Mouse (Mus musculus) 3134 (cell line): ENCODE measurements at regions not wholly inside any gene's neighbourhood (a gene's known extent, or its start where the extent isn't known, plus 50 kb on each side); places are given as distances from the start of the nearest gene placed in this dataset.

Source experiments
- DNase-seq: peaks from one replicate; pipeline ENCODE4 v3.0.0-alpha.2; 2011; ENCODE audit warnings: low spot score; ENCODE audit not compliant: insufficient read length; ENCODE audit errors: extremely low read depth

GRCm38 (mm10) chr15:25524189-25524588 is 98.1 kb upstream of the Myo10 start:
- no peak for DNase-seq

- DNase-seq: no peak
Measured at GRCm38 (mm10) chr15:25525337-25525736, 97.0 kb upstream of the Myo10 start.

- no peak for DNase-seq
Measured at GRCm38 (mm10) chr15:25536451-25537334, 85.6 kb upstream of the Myo10 start.

DNA sequence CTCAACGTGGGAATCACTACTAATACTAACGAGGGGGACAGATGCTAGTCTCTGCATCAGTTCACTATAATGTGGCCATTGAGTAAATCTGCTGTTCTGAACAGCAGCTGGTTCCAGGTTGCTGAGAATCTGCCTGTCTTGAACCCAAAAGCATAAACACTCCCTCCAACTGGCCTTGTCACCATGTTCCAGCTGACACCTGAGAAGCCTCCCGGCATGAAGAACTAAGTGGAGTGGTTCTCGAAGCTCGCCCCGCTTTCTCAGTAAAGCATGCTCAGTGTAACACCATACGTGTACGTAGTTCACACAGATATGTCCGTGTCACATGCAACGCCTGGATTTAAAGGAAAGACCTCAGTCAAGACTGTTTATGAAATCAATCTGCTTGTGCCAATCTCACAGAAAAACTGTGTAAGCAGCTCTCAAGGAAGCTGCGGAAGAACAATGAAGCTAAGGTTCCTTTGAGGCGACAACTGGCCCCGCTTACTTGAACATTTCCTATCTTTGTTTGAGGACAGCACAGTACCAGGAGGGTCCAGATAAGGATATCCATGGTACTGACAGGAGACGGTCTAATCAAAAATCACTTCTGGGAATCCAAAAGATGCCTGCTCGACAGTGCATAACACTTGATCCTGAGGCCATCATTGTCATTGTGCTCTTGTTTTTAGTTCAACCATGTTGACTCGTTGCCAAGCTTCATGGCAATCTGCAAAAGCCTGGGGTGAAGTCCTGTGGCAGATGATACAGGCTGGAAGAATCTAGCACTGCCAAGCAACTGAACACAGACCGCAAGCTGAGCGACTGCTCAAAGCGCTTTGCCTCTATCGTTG is 82.8 kb upstream of the Myo10 start:
- no peak for DNase-seq

DNA sequence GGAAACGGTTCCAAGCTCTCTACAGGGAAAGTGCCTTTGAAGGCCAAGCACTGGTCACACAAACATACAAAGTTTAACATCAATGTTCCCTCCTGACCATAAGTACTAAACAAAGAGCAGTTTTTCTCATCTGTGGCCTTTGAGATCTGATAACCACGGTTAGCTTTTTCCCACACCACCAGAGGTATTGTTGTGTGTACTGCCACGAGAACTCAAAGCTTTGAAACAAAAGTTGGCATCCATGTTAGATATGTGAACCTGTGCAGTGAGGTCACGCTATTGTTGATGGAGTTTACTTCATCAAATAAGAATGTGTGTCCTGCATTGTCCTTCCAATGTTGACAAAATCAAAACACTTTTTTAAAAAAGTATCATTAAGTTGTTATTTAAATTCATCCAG is 79.9 kb upstream of the Myo10 start:
- DNase-seq: no peak

- DNase-seq: no peak
Measured at GRCm38 (mm10) chr15:25546185-25546584, 76.1 kb upstream of the Myo10 start.

GRCm38 (mm10) chr15:25550269-25551054 is 71.9 kb upstream of the Myo10 start:
- DNase-seq: no peak

GRCm38 (mm10) chr15:25554945-25555344 is 67.4 kb upstream of the Myo10 start:
- DNase-seq: no peak

- DNase-seq: no peak
Measured at GRCm38 (mm10) chr15:25555852-25556251, 66.5 kb upstream of the Myo10 start.

- no peak for DNase-seq
Measured at GRCm38 (mm10) chr15:25557566-25557965, 64.8 kb upstream of the Myo10 start.

GRCm38 (mm10) chr15:25558240-25558639 is 64.1 kb upstream of the Myo10 start:
- no peak for DNase-seq

GRCm38 (mm10) chr15:25563641-25564040 is 58.7 kb upstream of the Myo10 start:
- no peak for DNase-seq

DNA sequence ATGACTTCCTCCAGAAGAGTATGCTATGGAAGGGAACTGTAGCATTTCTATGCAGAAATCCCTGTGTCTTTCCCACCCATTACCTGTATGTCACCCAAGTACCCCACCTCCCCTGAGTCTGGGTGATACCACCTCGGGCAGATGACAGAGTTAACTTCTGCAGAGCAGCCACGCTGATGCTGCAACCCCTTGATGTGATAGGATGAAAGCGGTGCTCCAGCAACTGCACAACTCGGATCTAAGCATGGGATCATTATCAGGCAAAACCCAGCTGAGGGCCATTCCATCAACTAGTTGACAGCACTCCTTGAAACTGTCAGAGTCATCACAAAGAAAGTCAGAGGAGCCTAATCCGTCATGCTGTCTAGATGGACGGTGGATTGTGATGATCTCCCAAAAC is 49.8 kb upstream of the Myo10 start:
- DNase-seq: no peak
